Mouse (Mus musculus): Measurements from ENCODE around the gene Gm4952.
"Not testable (repeated sequence)": the region's sequence is repeated elsewhere in the genome, so short reads cannot be mapped to it uniquely, and the experiment has no call there.

The Gm4952 gene

GRCm38 (mm10) chr19:12600684-12601480 lies 1.1 kb downstream of the Gm4952 start:
- DNase-seq (ENCODE audit: extremely low spot score): no peak

GRCm38 (mm10) chr19:12608336-12608735 lies 8.6 kb downstream of the Gm4952 start:
- no peak for DNase-seq (ENCODE audit: extremely low spot score)

GRCm38 (mm10) chr19:12613646-12614045 lies 13.9 kb downstream of the Gm4952 start:
- no peak for DNase-seq (ENCODE audit: extremely low spot score)

GRCm38 (mm10) chr19:12633176-12633575 lies 33.4 kb downstream of the Gm4952 start, which contains the start of gene Glyat:
Gene Glyat, plus strand, starts transcription at chr19:12633308.
- no peak for DNase-seq (ENCODE audit: extremely low spot score)

- no peak for DNase-seq (ENCODE audit: extremely low spot score)
These were observed 34.5 kb downstream of the Gm4952 start for GRCm38 (mm10) chr19:12634259-12634658.

GRCm38 (mm10) chr19:12634963-12635362 lies 35.2 kb downstream of the Gm4952 start:
- no peak for DNase-seq (ENCODE audit: extremely low spot score)

- no peak for DNase-seq (ENCODE audit: extremely low spot score)
These were observed 37.1 kb downstream of the Gm4952 start for GRCm38 (mm10) chr19:12636863-12637262.

GRCm38 (mm10) chr19:12638049-12638448 lies 38.3 kb downstream of the Gm4952 start:
- DNase-seq (ENCODE audit: extremely low spot score): no peak

- DNase-seq (ENCODE audit: extremely low spot score): no peak
These were observed 49.7 kb downstream of the Gm4952 start for GRCm38 (mm10) chr19:12649511-12649910.

- DNase-seq (ENCODE audit: extremely low spot score): no peak
These were observed 66.4 kb downstream of the Gm4952 start for GRCm38 (mm10) chr19:12666156-12666555.

- not testable (repeated sequence) for DNase-seq (ENCODE audit: extremely low spot score)
These were observed 68.8 kb downstream of the Gm4952 start for GRCm38 (mm10) chr19:12668601-12669000.

- DNase-seq (ENCODE audit: extremely low spot score): no peak
These were observed 70.4 kb downstream of the Gm4952 start, which contains the start of gene Olfr1442 for GRCm38 (mm10) chr19:12670139-12670538. Gene Olfr1442, plus strand, starts transcription at chr19:12670439.

GRCm38 (mm10) chr19:12671051-12671450 lies 71.3 kb downstream of the Gm4952 start:
- DNase-seq (ENCODE audit: extremely low spot score): no peak

- no peak for DNase-seq (ENCODE audit: extremely low spot score)
These were observed 78.0 kb downstream of the Gm4952 start, which contains the start of gene Olfr1443 for GRCm38 (mm10) chr19:12677812-12678211. Gene Olfr1443, plus strand, starts transcription at chr19:12678112.

Measured in embryo, embryonic 9.5 days (tissue).